Mouse (Mus musculus) ES-E14 (cell line): ENCODE data around the gene Llgl2. TPM values are rescaled to one million over a fixed set of nuclear protein-coding genes. Genes with fewer than 3 reads are reported as not detected.

Experiments
- DNase-seq: peaks from one replicate; pipeline ENCODE4 v3.0.0-alpha.2; 2013; ENCODE audit warnings: low read depth, low spot score
- H3K27ac ChIP-seq: 2 replicates; pipeline ENCODE4 v1.5.1; 2012; ENCODE audit warnings: low read depth, mild to moderate bottlenecking, low read length, moderate library complexity, mixed read lengths; ENCODE audit not compliant: poor library complexity, insufficient read depth, severe bottlenecking
- H3K36me3 ChIP-seq: 2 replicates; pipeline ENCODE4 v1.6.1; 2012; ENCODE audit warnings: mild to moderate bottlenecking, low read length, moderate library complexity, mixed read lengths; ENCODE audit not compliant: control insufficient read depth, poor library complexity, insufficient read depth, severe bottlenecking
- H3K4me1 ChIP-seq, 2 experiments: fragments of 150-350 bp in 1 of 2; sonication (generic) in 1 of 2; 2 replicates each; pipeline ENCODE4 v1.6.1; 2012; ENCODE audit warnings: low read length in 2 of 2, mild to moderate bottlenecking in 1 of 2, mixed read lengths in 1 of 2; ENCODE audit not compliant: control insufficient read depth in 2 of 2, insufficient read depth in 2 of 2, poor library complexity in 1 of 2
- H3K4me3 ChIP-seq, 2 experiments: fragments of 150-350 bp in 1 of 2; sonication (generic) in 1 of 2; 2 replicates each; pipeline ENCODE4 v1.5.1; 2012; ENCODE audit warnings: low read length in 2 of 2, low read depth in 1 of 2, mild to moderate bottlenecking in 1 of 2, mixed read lengths in 1 of 2; ENCODE audit not compliant: insufficient read depth in 1 of 2, poor library complexity in 1 of 2, severe bottlenecking in 1 of 2
- H3K9ac ChIP-seq: 2 replicates; pipeline ENCODE4 v1.6.1; 2012; ENCODE audit warnings: low read depth, mild to moderate bottlenecking, low read length, mixed read lengths; ENCODE audit not compliant: poor library complexity, insufficient read depth, severe bottlenecking
- H3K9me3 ChIP-seq: fragments of 150-350 bp; sonication (generic); 2 replicates; pipeline ENCODE4 v1.6.1; 2012; ENCODE audit warnings: low read depth, mild to moderate bottlenecking, low read length; ENCODE audit not compliant: control insufficient read depth, insufficient read depth
- CHD2 ChIP-seq: IDR thresholded peaks from 2 replicates; pipeline ENCODE4 v1.6.1; 2014; ENCODE audit warnings: mild to moderate bottlenecking, low read depth, low read length, inconsistent platforms
- HCFC1 ChIP-seq: IDR thresholded peaks from 2 replicates; pipeline ENCODE4 v1.6.1; 2012; ENCODE audit warnings: low read length, inconsistent platforms, borderline replicate concordance; ENCODE audit not compliant: insufficient read depth
- MAFK ChIP-seq: IDR thresholded peaks from 2 replicates; pipeline ENCODE4 v1.6.1; 2014; ENCODE audit warnings: mild to moderate bottlenecking, low read depth, low read length, inconsistent platforms; ENCODE audit not compliant: insufficient read depth
- ZC3H11A ChIP-seq: IDR thresholded peaks from 2 replicates; pipeline ENCODE4 v1.6.1; 2012; ENCODE audit warnings: low read depth, mild to moderate bottlenecking, inconsistent platforms, low read length, borderline replicate concordance
- ZNF384 ChIP-seq: IDR thresholded peaks from 2 replicates; pipeline ENCODE4 v1.6.1; 2012; ENCODE audit warnings: low read depth, low read length, inconsistent platforms
- in situ Hi-C, 2 experiments: fragments of 600-800 bp; cut with MboI; formaldehyde crosslinking; loops; one replicate each; pipeline ENCODE4 v1.15.1; 2025; ENCODE audit warnings: low sequenced_read_pairs in 2 of 2, inconsistent platforms in 1 of 2; ENCODE audit not compliant: unreplicated experiment in 2 of 2
- total RNA-seq: library from RNA; depleted of rRNA; stranded (reverse); fragments of 300-350 nt; gene quantifications from 2 replicates; pipeline ENCODE4 v1.2.3, GENCODE M21; 2012

Llgl2 gene
- total RNA-seq, 1 experiment: 145 TPM

DNA sequence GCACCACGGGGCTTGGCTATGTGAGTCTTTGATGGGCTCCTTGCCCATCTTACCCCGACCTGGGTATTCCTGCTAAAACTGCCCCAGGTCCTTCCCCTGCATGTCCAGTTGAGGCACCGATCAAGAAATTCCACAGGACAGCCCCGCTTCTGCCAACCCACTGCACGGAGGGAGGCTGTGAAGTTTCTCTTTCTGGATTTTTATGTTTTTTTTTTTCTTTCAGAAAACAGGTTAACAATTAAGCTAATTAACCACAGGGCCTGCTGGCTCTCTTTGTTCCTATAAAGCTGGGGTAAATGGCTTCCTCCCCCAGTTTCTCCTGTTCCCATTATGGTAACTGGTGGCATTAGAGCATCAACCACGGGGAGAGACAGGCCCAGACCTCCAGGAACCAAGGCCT is 10.2 kb downstream of the Llgl2 start:
- peak overlapping the region; percentile 32; the same call in 1 of the 2 replicates for H3K9ac ChIP-seq
- H3K9me3 ChIP-seq: no peaks in the 10 kb centered on the region
- in situ Hi-C loops: no loop called here
- DNase-seq: no peak
- H3K4me1 ChIP-seq: peaks cover 18 to 75% of the 10 kb centered on the region in 2 experiments; a peak in 3 of 4 replicates
- H3K27ac ChIP-seq: peak overlapping the region; percentile 97; the same call in 1 of the 2 replicates
- TF ChIP-seq CHD2 (no peak), MAFK (no peak), ZC3H11A (no peak), HCFC1 (no peak), ZNF384 (no peak)
- H3K36me3 ChIP-seq: peaks cover 14% of the 10 kb centered on the region; the same call in 1 of the 2 replicates
- H3K4me3 ChIP-seq: no peak overlapping the region

GRCm38 (mm10) chr11:115836656-115837395 is 13.0 kb downstream of the Llgl2 start:
- peaks cover 14% of the 10 kb centered on the region; the same call in 1 of the 2 replicates for H3K36me3 ChIP-seq
- peak overlapping the region; percentile 33; the same call in 1 of the 2 replicates for H3K27ac ChIP-seq
- H3K9ac ChIP-seq: no peak overlapping the region; the same call in 1 of the 2 replicates
- in situ Hi-C loops: no loop called here
- H3K9me3 ChIP-seq: no peaks in the 10 kb centered on the region
- no peak overlapping the region for H3K4me3 ChIP-seq
- peak; percentile 45 for DNase-seq
- H3K4me1 ChIP-seq: peaks cover 15 to 69% of the 10 kb centered on the region in 2 experiments
- TF ChIP-seq ZNF384 (no peak), CHD2 (no peak), ZC3H11A (no peak), MAFK (no peak), HCFC1 (no peak)

DNA sequence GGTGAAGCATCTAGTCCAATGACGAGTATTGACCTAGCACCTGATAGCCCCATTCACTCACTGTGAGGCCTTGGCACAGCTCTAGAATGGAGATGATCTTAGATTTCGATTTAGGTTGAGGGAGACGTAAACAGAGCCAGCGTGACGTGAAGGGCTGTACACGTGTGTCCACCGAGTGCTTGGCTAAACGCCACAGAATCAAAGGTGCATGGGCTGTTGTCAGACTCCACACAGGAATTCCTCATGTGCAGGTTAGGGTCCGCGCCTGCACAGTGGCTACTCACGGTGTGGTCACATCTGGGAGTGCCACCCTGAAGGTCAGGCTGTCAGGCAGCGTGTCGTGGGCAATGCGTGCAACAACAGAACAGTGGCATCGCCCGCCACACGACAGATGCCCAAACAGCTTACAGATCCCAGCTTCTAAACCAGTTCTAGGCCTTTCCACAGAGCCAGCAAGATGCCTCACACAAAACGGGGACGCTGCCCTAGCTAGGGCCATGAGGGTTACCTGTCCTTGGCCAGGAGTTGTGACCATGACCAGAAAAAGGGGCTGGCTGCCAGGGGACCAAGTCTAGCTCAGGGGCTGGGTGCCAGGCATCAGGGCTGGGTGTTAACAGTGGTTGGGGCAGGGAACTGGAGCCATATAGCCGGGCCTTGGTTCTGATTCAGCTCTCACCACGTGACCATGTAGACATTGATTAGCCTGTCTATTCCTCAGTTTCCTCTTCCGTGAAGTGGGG is 13.9 kb downstream of the Llgl2 start:
- DNase-seq: no peak
- Histone ChIP-seq H3K27ac (no peak overlapping the region), H3K4me1 (peaks cover 16 to 70% of the 10 kb centered on the region in 2 experiments), H3K36me3 (peaks cover 14% of the 10 kb centered on the region; the same call in 1 of the 2 replicates), H3K4me3 (no peak overlapping the region), H3K9ac (peak overlapping the region; percentile 19; the same call in 1 of the 2 replicates), H3K9me3 (no peaks in the 10 kb centered on the region)
- TF ChIP-seq MAFK: no peak
- TF ChIP-seq ZNF384: no peak
- no peak for TF ChIP-seq ZC3H11A
- TF ChIP-seq HCFC1: no peak
- no peak for TF ChIP-seq CHD2
- in situ Hi-C loops: no loop called here

- Histone ChIP-seq H3K27ac (peak overlapping the region; percentile 64; the same call in 1 of the 2 replicates), H3K4me3 (no peak overlapping the region), H3K9me3 (no peaks in the 10 kb centered on the region), H3K36me3 (peaks cover 14% of the 10 kb centered on the region; the same call in 1 of the 2 replicates), H3K4me1 (peaks cover 23 to 68% of the 10 kb centered on the region in 2 experiments), H3K9ac (no peak overlapping the region; the same call in 1 of the 2 replicates)
- peak; percentile 29 for DNase-seq
- no peak for TF ChIP-seq CHD2
- TF ChIP-seq HCFC1: no peak
- TF ChIP-seq ZC3H11A: no peak
- TF ChIP-seq ZNF384: no peak
- TF ChIP-seq MAFK: no peak
- in situ Hi-C loops: no loop called here
Measured at GRCm38 (mm10) chr11:115838895-115839311, 15.1 kb downstream of the Llgl2 start.
